ENCODE assay signal across 31 mouse cellular contexts in the genomic region with DNA sequence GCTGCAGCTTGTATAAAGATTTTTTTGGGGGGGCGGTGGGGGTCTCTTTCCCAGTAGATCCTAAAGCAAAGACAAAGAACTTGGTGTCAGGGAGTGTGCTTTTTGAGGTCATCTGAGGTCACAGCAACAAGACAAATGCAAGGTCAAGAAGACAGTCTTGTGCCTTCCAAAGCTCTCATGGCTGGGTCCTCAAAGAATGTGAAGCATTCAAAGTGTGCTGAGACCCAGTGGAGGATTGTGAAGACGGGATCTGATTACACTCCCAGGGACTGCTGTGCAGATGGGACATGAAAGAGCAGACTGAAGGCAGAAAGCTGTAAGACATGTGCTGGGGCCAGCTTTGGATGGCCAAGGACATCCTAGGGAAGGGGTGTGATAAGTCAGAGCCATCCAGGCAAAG. TPM values are rescaled to one million over a fixed set of nuclear protein-coding genes. Genes with fewer than 3 reads are reported as not detected.
DNase-seq lines count a peak whose midpoint lies in the region; ATAC-seq lines count a peak whose summit lies in the region.
"Had no signal": no experiment of that assay in that cellular context is flagged by ENCODE, and none has a peak within 500 bp of the region (broad histone marks: within the 10 kb centered on the region; RNA-seq: fewer than 3 reads in every experiment).

No protein-coding gene starts in this region.

- WGBS in forebrain, embryonic 10.5 days, result 52% methylated on average over 2 of the region's 2 CpGs
- WGBS in forebrain, embryonic 11.5 days, result 57% methylated on average over 2 of the region's 2 CpGs
- whole genome bisulfite sequencing in hindbrain, embryonic 10.5 days, result 36% methylated on average over 2 of the region's 2 CpGs
- 41% methylated on average over 2 of the region's 2 CpGs for WGBS in hindbrain, embryonic 12.5 days
- 54% methylated on average over 2 of the region's 2 CpGs for WGBS in midbrain, embryonic 11.5 days
- 59% methylated on average over 2 of the region's 2 CpGs for WGBS in midbrain, embryonic 15.5 days
- 44% methylated on average over 2 of the region's 2 CpGs for WGBS in embryonic facial prominence, embryonic 11.5 days

- no peaks in the 10 kb centered on the region for H3K9me3 ChIP-seq in forebrain, embryonic 10.5 days
- no peaks in the 10 kb centered on the region for H3K9me3 ChIP-seq in forebrain, embryonic 11.5 days (ENCODE audit: control insufficient read depth, low read length)
- H3K9me3 ChIP-seq in hindbrain, embryonic 10.5 days, result no peaks in the 10 kb centered on the region
- no peaks in the 10 kb centered on the region for H3K9me3 ChIP-seq in hindbrain, embryonic 12.5 days (replicated peaks)
- no peaks in the 10 kb centered on the region for H3K9me3 ChIP-seq in midbrain, embryonic 11.5 days (ENCODE audit: control insufficient read depth, low read length)
- H3K9me3 ChIP-seq in midbrain, embryonic 15.5 days, result no peaks in the 10 kb centered on the region
- no peaks in the 10 kb centered on the region for H3K9me3 ChIP-seq in embryonic facial prominence, embryonic 11.5 days (replicated peaks; ENCODE audit: control insufficient read depth, low read length)
- H3K9me3 ChIP-seq: heart, embryonic 15.5 days; midbrain, embryonic 12.5 days had no signal

- H3K4me2 ChIP-seq in forebrain, embryonic 11.5 days (ENCODE audit: low read depth, low read length, severe bottlenecking), result no peak overlapping the region
- no peak overlapping the region for H3K4me2 ChIP-seq in hindbrain, embryonic 12.5 days (replicated peaks)
- no peak overlapping the region for H3K4me2 ChIP-seq in midbrain, embryonic 11.5 days
- no peak overlapping the region for H3K4me2 ChIP-seq in midbrain, embryonic 15.5 days
- no peak overlapping the region for H3K4me2 ChIP-seq in embryonic facial prominence, embryonic 11.5 days (ENCODE audit: low read depth, low read length)
- H3K4me2 ChIP-seq: heart, embryonic 15.5 days; liver, embryonic 15.5 days; lung, embryonic 14.5 days; midbrain, embryonic 12.5 days had no signal

- peak overlapping the region; percentile 18; the same call in 1 of the 2 replicates for H3K27ac ChIP-seq in forebrain, embryonic 10.5 days
- no peak overlapping the region for H3K27ac ChIP-seq in forebrain, embryonic 11.5 days (ENCODE audit: low read depth, low read length)
- peak overlapping the region; percentile 82 for H3K27ac ChIP-seq in hindbrain, embryonic 10.5 days
- H3K27ac ChIP-seq in hindbrain, embryonic 12.5 days, result no peak overlapping the region
- no peak overlapping the region for H3K27ac ChIP-seq in midbrain, embryonic 11.5 days (ENCODE audit: low read depth, low read length)
- H3K27ac ChIP-seq in midbrain, embryonic 15.5 days, result no peak overlapping the region
- no peak overlapping the region for H3K27ac ChIP-seq in embryonic facial prominence, embryonic 11.5 days (replicated peaks; ENCODE audit: low read depth, low read length)
- H3K27ac ChIP-seq: heart, embryonic 15.5 days; kidney, postnatal 0 days; liver, embryonic 15.5 days had no signal

- no peak for DNase-seq in forebrain, embryonic 10.5 days (ENCODE audit: extremely low spot score, low spot score)
- no peak for DNase-seq in forebrain, embryonic 11.5 days (ENCODE audit: low spot score)
- DNase-seq in hindbrain, embryonic 10.5 days (ENCODE audit: low spot score), result no peak
- peak; percentile 66 for DNase-seq in midbrain, embryonic 11.5 days (ENCODE audit: low spot score, missing footprints)
- peak; percentile 20 for DNase-seq in embryonic facial prominence, embryonic 11.5 days (ENCODE audit: low spot score)
- no peak for DNase-seq in layer of hippocampus, postnatal 10 days (ENCODE audit: low spot score in 2 of 2)
- DNase-seq: adrenal gland, postnatal 25 days; cerebellum, adult 11-12 months; gastrocnemius, postnatal 14 days; kidney, adult 8-10 months; kidney, postnatal 4 days; layer of hippocampus, postnatal 36 days; lung, embryonic 14.5 days; lung, postnatal 14 days; right cerebral cortex, postnatal 25 days; spleen, adult 18-20 months; thymus, postnatal 14 days had no signal

- no peaks in the 10 kb centered on the region for H3K36me3 ChIP-seq in forebrain, embryonic 10.5 days (replicated peaks)
- H3K36me3 ChIP-seq in forebrain, embryonic 11.5 days (ENCODE audit: control insufficient read depth, insufficient read depth, low read length), result no peaks in the 10 kb centered on the region
- no peaks in the 10 kb centered on the region for H3K36me3 ChIP-seq in hindbrain, embryonic 10.5 days
- H3K36me3 ChIP-seq in hindbrain, embryonic 12.5 days, result no peaks in the 10 kb centered on the region
- H3K36me3 ChIP-seq in midbrain, embryonic 11.5 days (ENCODE audit: control insufficient read depth, insufficient read depth, low read length), result no peaks in the 10 kb centered on the region
- H3K36me3 ChIP-seq in midbrain, embryonic 15.5 days (replicated peaks), result no peaks in the 10 kb centered on the region
- no peaks in the 10 kb centered on the region for H3K36me3 ChIP-seq in embryonic facial prominence, embryonic 11.5 days (replicated peaks; ENCODE audit: control insufficient read depth, insufficient read depth, low read depth, low read length)
- H3K36me3 ChIP-seq: heart, embryonic 15.5 days; liver, embryonic 15.5 days; midbrain, embryonic 12.5 days had no signal

- no peak for ATAC-seq in forebrain, embryonic 11.5 days (replicated peaks; ENCODE audit: low FRiP score)
- ATAC-seq in hindbrain, embryonic 12.5 days (ENCODE audit: low FRiP score), result no peak
- no peak for ATAC-seq in midbrain, embryonic 11.5 days (ENCODE audit: low FRiP score)
- ATAC-seq in midbrain, embryonic 15.5 days (replicated peaks), result no peak
- no peak for ATAC-seq in embryonic facial prominence, embryonic 11.5 days (replicated peaks; ENCODE audit: insufficient number of reproducible peaks, low FRiP score, low TSS enrichment, low read depth)
- ATAC-seq: intestine, embryonic 16.5 days; Patski had no signal

- peaks cover 30% of the 10 kb centered on the region for H3K4me1 ChIP-seq in forebrain, embryonic 10.5 days
- peaks cover 5% of the 10 kb centered on the region for H3K4me1 ChIP-seq in forebrain, embryonic 11.5 days (replicated peaks; ENCODE audit: control insufficient read depth, insufficient read depth, low read length)
- H3K4me1 ChIP-seq in hindbrain, embryonic 10.5 days (replicated peaks), result peaks cover 52% of the 10 kb centered on the region
- H3K4me1 ChIP-seq in hindbrain, embryonic 12.5 days, result peaks cover 25% of the 10 kb centered on the region
- peaks cover 18% of the 10 kb centered on the region for H3K4me1 ChIP-seq in midbrain, embryonic 11.5 days (ENCODE audit: control insufficient read depth, insufficient read depth, low read length)
- H3K4me1 ChIP-seq in midbrain, embryonic 15.5 days, result peaks cover 28% of the 10 kb centered on the region
- no peaks in the 10 kb centered on the region for H3K4me1 ChIP-seq in embryonic facial prominence, embryonic 11.5 days (ENCODE audit: control insufficient read depth, insufficient read depth, low read length)
- H3K4me1 ChIP-seq: liver, embryonic 15.5 days had no signal

- no peak overlapping the region for H3K9ac ChIP-seq in forebrain, embryonic 11.5 days (ENCODE audit: low read length)
- no peak overlapping the region for H3K9ac ChIP-seq in hindbrain, embryonic 12.5 days
- no peak overlapping the region for H3K9ac ChIP-seq in midbrain, embryonic 11.5 days (ENCODE audit: low read length)
- no peak overlapping the region for H3K9ac ChIP-seq in midbrain, embryonic 15.5 days
- no peak overlapping the region for H3K9ac ChIP-seq in embryonic facial prominence, embryonic 11.5 days (replicated peaks; ENCODE audit: low read length)
- H3K9ac ChIP-seq: heart, embryonic 15.5 days; liver, embryonic 15.5 days; lung, embryonic 14.5 days; midbrain, embryonic 12.5 days had no signal

- H3K4me3 ChIP-seq in forebrain, embryonic 10.5 days, result no peak overlapping the region
- no peak overlapping the region for H3K4me3 ChIP-seq in forebrain, embryonic 11.5 days (ENCODE audit: low read depth, low read length)
- no peak overlapping the region for H3K4me3 ChIP-seq in hindbrain, embryonic 10.5 days
- H3K4me3 ChIP-seq in hindbrain, embryonic 12.5 days, result no peak overlapping the region
- H3K4me3 ChIP-seq in midbrain, embryonic 11.5 days (ENCODE audit: low read depth, low read length), result no peak overlapping the region
- H3K4me3 ChIP-seq in midbrain, embryonic 15.5 days, result no peak overlapping the region
- no peak overlapping the region for H3K4me3 ChIP-seq in embryonic facial prominence, embryonic 11.5 days (ENCODE audit: low read depth, low read length)
- H3K4me3 ChIP-seq: erythroblast, embryonic 14.5 days; heart, embryonic 15.5 days; liver, embryonic 15.5 days; midbrain, embryonic 12.5 days had no signal

- H3K27me3 ChIP-seq in forebrain, embryonic 10.5 days (ENCODE audit: poor library complexity, severe bottlenecking), result no peaks in the 10 kb centered on the region
- H3K27me3 ChIP-seq in forebrain, embryonic 11.5 days (ENCODE audit: control insufficient read depth, insufficient read depth, low read length), result no peaks in the 10 kb centered on the region
- no peaks in the 10 kb centered on the region for H3K27me3 ChIP-seq in hindbrain, embryonic 10.5 days (ENCODE audit: insufficient read depth, poor library complexity, severe bottlenecking)
- H3K27me3 ChIP-seq in hindbrain, embryonic 12.5 days, result no peaks in the 10 kb centered on the region; the same call in 1 of the 2 replicates
- no peaks in the 10 kb centered on the region for H3K27me3 ChIP-seq in midbrain, embryonic 11.5 days (ENCODE audit: control insufficient read depth, insufficient read depth, low read length)
- H3K27me3 ChIP-seq in midbrain, embryonic 15.5 days (replicated peaks), result no peaks in the 10 kb centered on the region
- no peaks in the 10 kb centered on the region for H3K27me3 ChIP-seq in embryonic facial prominence, embryonic 11.5 days (ENCODE audit: control insufficient read depth, insufficient read depth, low read length)
- H3K27me3 ChIP-seq: heart, embryonic 15.5 days; liver, embryonic 15.5 days; midbrain, embryonic 12.5 days; Patski had no signal

RNA-seq across cellular contexts. Expression of a gene that starts 24.2 kb away (rescaled TPM):
- polyA plus RNA-seq in forebrain, embryonic 10.5 days (2016; fragmentation: Nextera tagmentation; extraction: Ambion mirVana), result 4.6 and 6.1 TPM in 2 replicates
- polyA plus RNA-seq in forebrain, embryonic 11.5 days (2014; fragmentation: Nextera tagmentation; extraction: Ambion mirVana), result 6.2 and 8.1 TPM in 2 replicates
- 8.5 and 12.7 TPM in 2 replicates for polyA plus RNA-seq in hindbrain, embryonic 10.5 days (2016; fragmentation: Nextera tagmentation; extraction: Ambion mirVana)
- polyA plus RNA-seq in hindbrain, embryonic 12.5 days (2016; fragmentation: Nextera tagmentation; extraction: Ambion mirVana), result 29.0 and 30.9 TPM in 2 replicates
- 19.5 and 21.2 TPM in 2 replicates for polyA plus RNA-seq in midbrain, embryonic 11.5 days (2014; fragmentation: Nextera tagmentation; extraction: Ambion mirVana)
- polyA plus RNA-seq in midbrain, embryonic 15.5 days (2015; fragmentation: Nextera tagmentation; extraction: Ambion mirVana), result 52.9 and 55.1 TPM in 2 replicates
- 10.1 and 12.6 TPM in 2 replicates for polyA plus RNA-seq in embryonic facial prominence, embryonic 11.5 days (2014; fragmentation: Nextera tagmentation; extraction: Ambion mirVana)
- total RNA-seq in layer of hippocampus, postnatal 10 days (2021), result 10 to 100 TPM; 23.5 to 25.1 TPM
- total RNA-seq: common myeloid progenitor, adult 5-6 weeks; granulocyte monocyte progenitor cell, adult 5-6 weeks; liver, adult 2 months; MEL; neutrophil, adult 5-6 weeks had no signal
- polyA plus RNA-seq: erythroblast, embryonic 14.5 days; liver, adult 2 months; Patski had no signal

Comparison
In these comparisons a context has a peak if more than half of its experiments do, and no peak if none do; other contexts are left out.
1. H3K27ac ChIP-seq: peak in forebrain, embryonic 10.5 days (single experiment) and hindbrain, embryonic 10.5 days (single experiment); none in forebrain, embryonic 11.5 days (single experiment), hindbrain, embryonic 12.5 days (single experiment), midbrain, embryonic 11.5 days (single experiment), midbrain, embryonic 15.5 days (single experiment) and embryonic facial prominence, embryonic 11.5 days (single experiment).
2. DNase-seq: peak in midbrain, embryonic 11.5 days (single experiment) and embryonic facial prominence, embryonic 11.5 days (single experiment); none in forebrain, embryonic 10.5 days (single experiment), forebrain, embryonic 11.5 days (single experiment), hindbrain, embryonic 10.5 days (single experiment) and layer of hippocampus, postnatal 10 days (0 of 2).